Mouse (Mus musculus) olfactory bulb, adult 2 months (tissue): ENCODE data around the gene Add1.

ENCODE experiments used
- CTCF ChIP-seq: fragments of 200-500 bp; IDR thresholded peaks from 2 replicates; pipeline ENCODE4 v1.5.1; 2012; ENCODE audit warnings: low read depth, mild to moderate bottlenecking, low read length, moderate library complexity; ENCODE audit not compliant: insufficient read depth
- POLR2A ChIP-seq: fragments of 200-500 bp; IDR thresholded peaks from 2 replicates; pipeline ENCODE4 v1.6.1; 2012; ENCODE audit warnings: mild to moderate bottlenecking, low read depth, low read length, moderate library complexity; ENCODE audit not compliant: insufficient read depth

DNA sequence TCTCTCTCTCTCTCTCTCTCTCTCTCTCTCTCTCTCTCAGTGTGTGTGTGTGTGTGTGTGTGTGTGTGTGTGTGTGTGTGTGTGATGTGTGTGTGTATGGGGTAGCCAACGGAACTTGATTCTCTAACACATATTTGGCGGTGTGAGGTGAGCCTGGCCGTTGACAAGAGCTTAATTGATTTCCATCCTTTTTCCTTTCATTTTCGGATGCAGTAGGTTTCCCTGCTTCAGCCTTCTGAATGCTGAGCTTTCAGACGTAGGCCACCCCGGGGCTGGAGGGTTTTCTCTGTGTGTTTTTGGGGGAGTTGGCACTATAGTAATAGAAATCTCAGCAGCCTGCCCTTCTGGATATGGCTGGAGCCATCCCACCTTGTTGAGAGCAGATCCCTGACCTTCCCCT lies 23.2 kb upstream of the Add1 start:
- no peak for TF ChIP-seq POLR2A
- TF ChIP-seq CTCF = no peak
